ENCODE assay signal across 8 mouse cellular contexts in genomic region chr12:87266108-87266826, GRCm38 (mm10). TPM values are rescaled to one million over a fixed set of nuclear protein-coding genes. Genes with fewer than 3 reads are reported as not detected.
DNase-seq lines count a peak whose midpoint lies in the region; ATAC-seq lines count a peak whose summit lies in the region.

Gene Vipas39, minus strand, starts transcription at chr12:87266256.
Gene Ahsa1, plus strand, starts transcription at chr12:87266479.

- no peaks in the 10 kb centered on the region for H3K27me3 ChIP-seq in hindbrain, embryonic 14.5 days (ENCODE audit: control insufficient read depth, insufficient read depth, low read length)

- ATAC-seq in hindbrain, embryonic 14.5 days (ENCODE audit: low FRiP score): peak; percentile 98

- peak within 1 kb of the TSS; percentile 72 for H3K4me3 ChIP-seq in hindbrain, embryonic 14.5 days (replicated peaks; ENCODE audit: low read length)

- peak within 1 kb of the TSS; percentile 79 for H3K27ac ChIP-seq in hindbrain, embryonic 14.5 days

- peak within 1 kb of the TSS; percentile 82 for H3K9ac ChIP-seq in hindbrain, embryonic 14.5 days

- no peaks in the 10 kb centered on the region for H3K9me3 ChIP-seq in hindbrain, embryonic 14.5 days (ENCODE audit: control insufficient read depth, low read length)

- peak within 1 kb of the TSS; percentile 78 for H3K4me2 ChIP-seq in hindbrain, embryonic 14.5 days (replicated peaks)

- peaks cover 49% of the 10 kb centered on the region for H3K36me3 ChIP-seq in hindbrain, embryonic 14.5 days (replicated peaks; ENCODE audit: control insufficient read depth, insufficient read depth)

- H3K4me1 ChIP-seq in hindbrain, embryonic 14.5 days (replicated peaks; ENCODE audit: control insufficient read depth, insufficient read depth, low read length): peaks cover 23% of the 10 kb centered on the region

- under 1% methylated on average over 31 of the region's 31 CpGs for WGBS in hindbrain, embryonic 14.5 days

- DNase-seq in T-cell, adult 2 months (ENCODE audit: low spot score): peak; percentile 93
- DNase-seq in cerebellum, postnatal 25 days: peak; percentile 88 to 91
- DNase-seq in frontal cortex, postnatal 25 days (ENCODE audit: low spot score in 2 of 2): peak; percentile 72 to 83
- DNase-seq in hindbrain, embryonic 14.5 days (ENCODE audit: low spot score): peak; percentile 94
- peak; percentile 88 to 89 for DNase-seq in layer of hippocampus, postnatal 36 days
- DNase-seq in lung, postnatal 36 days: peak; percentile 98
- peak; percentile 99 for DNase-seq in retina, postnatal 1 day
- DNase-seq in urinary bladder, adult 2 months (ENCODE audit: low spot score): peak; percentile 69

RNA-seq across cellular contexts. Expression of gene Vipas39, which starts in this region (rescaled TPM):
- polyA plus RNA-seq in hindbrain, embryonic 14.5 days (2014; fragmentation: Nextera tagmentation; extraction: Ambion mirVana): 56.7 and 58.9 TPM in 2 replicates
- 10 to 100 TPM; 52.3 to 60.7 TPM for total RNA-seq in layer of hippocampus, postnatal 36 days (2021)
- polyA plus RNA-seq in urinary bladder, adult 2 months (2012; rRNA removed): 37.7 and 39.7 TPM in 2 replicates

RNA-seq across cellular contexts. Expression of gene Ahsa1, which starts in this region (rescaled TPM):
- polyA plus RNA-seq in hindbrain, embryonic 14.5 days (2014; fragmentation: Nextera tagmentation; extraction: Ambion mirVana): 169 and 181 TPM in 2 replicates
- 100 to 1,000 TPM; 198 to 207 TPM for total RNA-seq in layer of hippocampus, postnatal 36 days (2021)
- 165 and 175 TPM in 2 replicates for polyA plus RNA-seq in urinary bladder, adult 2 months (2012; rRNA removed)

Comparison
In these comparisons a context has a peak if more than half of its experiments do, and no peak if none do; other contexts are left out.
1. Peak in every context shown above with its lines: DNase-seq, ATAC-seq, H3K4me3 ChIP-seq and H3K27ac ChIP-seq.